Mouse (Mus musculus) megakaryocyte, embryonic 14.5 days (primary cell): ENCODE data around the gene Cenpn.

ENCODE experiments used
- FLI1 ChIP-seq: IDR thresholded peaks from 2 replicates; pipeline ENCODE4 v1.6.1; 2012; ENCODE audit warnings: low read length, inconsistent platforms, mixed read lengths
- GATA1 ChIP-seq: IDR thresholded peaks from 3 replicates; pipeline ENCODE4 v1.6.1; 2012; ENCODE audit warnings: mixed read lengths, low read length, inconsistent platforms, borderline replicate concordance

- no peak for TF ChIP-seq FLI1
- no peak for TF ChIP-seq GATA1
Observed at GRCm38 (mm10) chr8:116946268-116946838, 24.8 kb downstream of the Cenpn start.
